Comparison of ENCODE assay signal across 8 mouse cellular contexts in the genomic region with DNA sequence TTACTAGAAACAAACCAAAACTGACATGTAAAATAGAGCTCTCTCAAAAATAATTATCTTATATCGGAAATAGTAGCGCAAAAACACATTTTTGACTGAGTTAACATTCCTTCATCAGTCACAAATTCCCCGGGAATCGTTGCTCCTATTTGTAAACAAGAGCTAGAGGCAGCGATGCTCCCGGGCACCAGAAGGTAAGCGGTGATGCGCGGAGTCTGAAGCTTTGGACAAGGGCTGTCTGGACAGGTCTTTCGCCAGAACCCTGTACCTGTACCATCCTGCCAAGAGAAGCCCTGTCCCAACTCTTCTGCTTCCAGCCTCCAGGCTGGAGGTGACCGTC. TPM values are rescaled to one million over a fixed set of nuclear protein-coding genes. Genes with fewer than 3 reads are reported as not detected.
DNase-seq lines count a peak whose midpoint lies in the region; ATAC-seq and TF ChIP-seq lines count a peak whose summit lies in the region.

No protein-coding gene starts in this region.

- no peaks in the 10 kb centered on the region for H3K36me3 ChIP-seq in spleen, adult 2 months (ENCODE audit: control insufficient read depth, insufficient read depth, low read length)
- H3K36me3 ChIP-seq in limb, embryonic 15.5 days, result no peaks in the 10 kb centered on the region
- no peaks in the 10 kb centered on the region for H3K36me3 ChIP-seq in stomach, postnatal 0 days (ENCODE audit: control insufficient read depth, insufficient read depth, low read length)

- no peak for TF ChIP-seq POLR2A in cerebellum, adult 2 months (IDR thresholded peaks at IDR 0.05; ENCODE audit: borderline replicate concordance, insufficient read depth, low read length)
- TF ChIP-seq POLR2A in spleen, adult 2 months (IDR thresholded peaks at IDR 0.05; ENCODE audit: low read depth, low read length), result no peak

- no peak overlapping the region for H3K9ac ChIP-seq in limb, embryonic 15.5 days
- 0 out of 2 replicates have a peak overlapping the region, but pooled peaks have one; percentile 53 for H3K9ac ChIP-seq in stomach, postnatal 0 days (ENCODE audit: low read length)

- no peak for TF ChIP-seq CTCF in cerebellum, adult 2 months (IDR thresholded peaks at IDR 0.05; ENCODE audit: borderline replicate concordance, insufficient read depth, low read depth, low read length)
- TF ChIP-seq CTCF in spleen, adult 2 months (IDR thresholded peaks at IDR 0.05; ENCODE audit: extremely low read depth, insufficient read depth, insufficient read length, insufficient replicate concordance), result no peak
- no peak for TF ChIP-seq CTCF in stomach, postnatal 0 days (IDR thresholded peaks at IDR 0.05; ENCODE audit: low read depth)

- TF ChIP-seq EP300 in stomach, postnatal 0 days (optimal IDR thresholded peaks at IDR 0.05), result no peak

- peak overlapping the region; percentile 79 for H3K4me3 ChIP-seq in cerebellum, adult 2 months (replicated peaks; ENCODE audit: insufficient read depth, low read depth, low read length)
- peak overlapping the region; percentile 54; the same call in 1 of the 2 replicates for H3K4me3 ChIP-seq in spleen, adult 2 months (ENCODE audit: extremely low read depth, insufficient read depth, insufficient read length)
- H3K4me3 ChIP-seq in limb, embryonic 15.5 days, result peak overlapping the region; percentile 52
- H3K4me3 ChIP-seq in stomach, postnatal 0 days (ENCODE audit: low read depth, low read length), result peak overlapping the region; percentile 50

- DNase-seq in cerebellum, adult 2 months, result no peak
- DNase-seq in cerebellum, postnatal 36 days, result no peak
- no peak for DNase-seq in spleen, adult 2 months (ENCODE audit: low read depth in 1 of 2, low spot score in 2 of 2)
- DNase-seq in spleen, adult 12 weeks (ENCODE audit: low spot score), result no peak
- DNase-seq in stomach, postnatal 0 days (ENCODE audit: low spot score), result peak; percentile 14
- DNase-seq in cerebellum, adult 11-12 months, result no peak
- DNase-seq in kidney, postnatal 10 days, result no peak

- H3K27me3 ChIP-seq in cerebellum, adult 2 months (ENCODE audit: control insufficient read depth, insufficient read depth, low read length), result no peaks in the 10 kb centered on the region
- peaks cover 12% of the 10 kb centered on the region for H3K27me3 ChIP-seq in spleen, adult 2 months (ENCODE audit: control insufficient read depth, insufficient read depth, low read length)
- H3K27me3 ChIP-seq in limb, embryonic 15.5 days, result peaks cover 28% of the 10 kb centered on the region
- no peaks in the 10 kb centered on the region for H3K27me3 ChIP-seq in stomach, postnatal 0 days (ENCODE audit: control insufficient read depth, insufficient read depth, low read length)

- H3K4me2 ChIP-seq in limb, embryonic 15.5 days, result peak overlapping the region; percentile 99
- peak overlapping the region; percentile 90 for H3K4me2 ChIP-seq in stomach, postnatal 0 days (replicated peaks; ENCODE audit: low read depth)

- no peaks in the 10 kb centered on the region for H3K9me3 ChIP-seq in limb, embryonic 15.5 days
- no peaks in the 10 kb centered on the region for H3K9me3 ChIP-seq in stomach, postnatal 0 days (ENCODE audit: control insufficient read depth, low read length)

- 6% methylated on average over 11 of the region's 11 CpGs for WGBS in cerebellum, adult 2 months
- 17% methylated on average over 11 of the region's 11 CpGs for WGBS in spleen, adult 2 months
- WGBS in limb, embryonic 15.5 days, result 7% methylated on average over 11 of the region's 11 CpGs
- WGBS in stomach, postnatal 0 days, result 8% methylated on average over 11 of the region's 11 CpGs

- no peaks in the 10 kb centered on the region for H3K4me1 ChIP-seq in cerebellum, adult 2 months (ENCODE audit: control insufficient read depth, insufficient read depth, low read length)
- H3K4me1 ChIP-seq in spleen, adult 2 months (ENCODE audit: control insufficient read depth, insufficient read depth, insufficient read length), result peaks cover 8% of the 10 kb centered on the region
- H3K4me1 ChIP-seq in limb, embryonic 15.5 days, result peaks cover 18% of the 10 kb centered on the region
- peaks cover 7% of the 10 kb centered on the region; the same call in 1 of the 2 replicates for H3K4me1 ChIP-seq in stomach, postnatal 0 days (replicated peaks; ENCODE audit: control insufficient read depth, insufficient read depth)

- H3K27ac ChIP-seq in cerebellum, adult 2 months (ENCODE audit: insufficient read depth, low read length), result peak overlapping the region; percentile 87
- H3K27ac ChIP-seq in spleen, adult 2 months (ENCODE audit: insufficient read depth, low read length), result no peak overlapping the region
- H3K27ac ChIP-seq in limb, embryonic 15.5 days, result no peak overlapping the region
- no peak overlapping the region for H3K27ac ChIP-seq in stomach, postnatal 0 days (replicated peaks)

- no peak for ATAC-seq in limb, embryonic 15.5 days (ENCODE audit: insufficient number of reproducible peaks, low FRiP score, low TSS enrichment, low read depth)
- ATAC-seq in stomach, postnatal 0 days (ENCODE audit: low FRiP score, low TSS enrichment), result no peak

RNA-seq across cellular contexts. Expression of a gene that starts 0.7 kb away (rescaled TPM):
- 4.4 and 5.6 TPM in 2 replicates for polyA plus RNA-seq in cerebellum, adult 2 months (2012; rRNA removed)
- 1.3 and 1.8 TPM in 2 replicates for polyA plus RNA-seq in spleen, adult 2 months (2012; rRNA removed)
- 0.42 and 0.73 TPM in 2 replicates for polyA plus RNA-seq in limb, embryonic 15.5 days (2015; fragmentation: Nextera tagmentation; extraction: Ambion mirVana)
- polyA plus RNA-seq in stomach, postnatal 0 days (2015; fragmentation: Nextera tagmentation; extraction: Ambion mirVana), result 0.28 and 0.39 TPM in 2 replicates

RNA-seq across cellular contexts. Expression of a gene that starts 15.9 kb away (rescaled TPM):
- polyA plus RNA-seq in cerebellum, adult 2 months (2012; rRNA removed), result 21.5 and 23.0 TPM in 2 replicates
- 11.2 and 11.9 TPM in 2 replicates for polyA plus RNA-seq in spleen, adult 2 months (2012; rRNA removed)
- 8.7 and 8.9 TPM in 2 replicates for polyA plus RNA-seq in limb, embryonic 15.5 days (2015; fragmentation: Nextera tagmentation; extraction: Ambion mirVana)
- 4.9 and 5.0 TPM in 2 replicates for polyA plus RNA-seq in stomach, postnatal 0 days (2015; fragmentation: Nextera tagmentation; extraction: Ambion mirVana)
